Mouse (Mus musculus) CH12.LX (cell line): ENCODE data around the gene Exoc6b. TPM values are rescaled to one million over a fixed set of nuclear protein-coding genes. Genes with fewer than 3 reads are reported as not detected.

ENCODE experiments used
- DNase-seq: peaks from one replicate; pipeline ENCODE4 v3.0.0-alpha.2; 2013; ENCODE audit errors: extremely low read depth
- H3K27ac ChIP-seq: 2 replicates; pipeline ENCODE4 v1.5.1; 2012; ENCODE audit warnings: low read depth, mild to moderate bottlenecking, control low read depth, moderate library complexity; ENCODE audit not compliant: insufficient read depth
- H3K27me3 ChIP-seq: replicated peaks from 2 replicates; pipeline ENCODE3; 2012; ENCODE audit warnings: inconsistent platforms
- H3K36me3 ChIP-seq, 2 experiments: replicated peaks in 1 of 2; 2 replicates each; pipeline versions ENCODE3 to v1.6.1; 2012; ENCODE audit warnings: inconsistent platforms in 1 of 2, low read length in 1 of 2, mild to moderate bottlenecking in 1 of 2, mixed read lengths in 1 of 2, moderate library complexity in 1 of 2; ENCODE audit not compliant: control insufficient read depth in 1 of 2, insufficient read depth in 1 of 2
- H3K4me1 ChIP-seq, 2 experiments: 2 replicates each; pipeline ENCODE4 v1.6.1; 2012; ENCODE audit warnings: inconsistent platforms in 1 of 2, moderate library complexity in 1 of 2; ENCODE audit not compliant: insufficient read depth in 2 of 2, control insufficient read depth in 1 of 2
- H3K4me2 ChIP-seq: 2 replicates; pipeline ENCODE4 v1.6.1; 2012; ENCODE audit warnings: low read depth, mild to moderate bottlenecking, control low read depth; ENCODE audit not compliant: poor library complexity, insufficient read depth, severe bottlenecking
- H3K4me3 ChIP-seq, 3 experiments: fragments of 150-350 bp in 1 of 3; sonication (generic) in 1 of 3; replicated peaks in 1 of 3; 2 replicates each; pipeline versions ENCODE3 to v1.5.1; 2011 to 2012; ENCODE audit warnings: low read depth in 2 of 3, low read length in 2 of 3, mild to moderate bottlenecking in 2 of 3, moderate library complexity in 2 of 3, control low read depth in 1 of 3, improper control_type of control experiment in 1 of 3, inconsistent platforms in 1 of 3, mixed read lengths in 1 of 3; ENCODE audit not compliant: poor library complexity in 1 of 3
- H3K79me2 ChIP-seq: replicated peaks from 2 replicates; pipeline ENCODE4 v1.6.1; 2012; ENCODE audit warnings: mild to moderate bottlenecking, moderate library complexity; ENCODE audit not compliant: control insufficient read depth, poor library complexity, insufficient read depth, severe bottlenecking; ENCODE audit errors: extremely low read depth
- H3K9ac ChIP-seq: 2 replicates; pipeline ENCODE4 v1.6.1; 2012; ENCODE audit warnings: low read depth, mild to moderate bottlenecking, control low read depth, moderate library complexity; ENCODE audit not compliant: insufficient read depth
- H3K9me3 ChIP-seq: replicated peaks from 2 replicates; pipeline ENCODE3; 2012; ENCODE audit warnings: low read length, inconsistent platforms, mixed read lengths
- BHLHE40 ChIP-seq: IDR thresholded peaks from 2 replicates; pipeline ENCODE4 v1.6.1; 2011; ENCODE audit warnings: mild to moderate bottlenecking, low read depth, low read length, improper control_type of control experiment
- CHD1 ChIP-seq: IDR thresholded peaks from 2 replicates; pipeline ENCODE4 v1.6.1; 2012; ENCODE audit warnings: low read depth, low read length, improper control_type of control experiment, inconsistent platforms
- CHD2 ChIP-seq: IDR thresholded peaks from 2 replicates; pipeline ENCODE4 v1.6.1; 2011; ENCODE audit warnings: low read length, improper control_type of control experiment
- ELF1 ChIP-seq: IDR thresholded peaks from 2 replicates; pipeline ENCODE4 v1.6.1; 2014; ENCODE audit warnings: low read depth, mild to moderate bottlenecking, inconsistent platforms, low read length, improper control_type of control experiment
- EP300 ChIP-seq: IDR thresholded peaks from 2 replicates; pipeline ENCODE4 v1.6.1; 2011; ENCODE audit warnings: low read length, improper control_type of control experiment
- ETS1 ChIP-seq: conservative IDR thresholded peaks from 2 replicates; pipeline ENCODE4 v1.6.1; 2012; ENCODE audit warnings: low read depth, mild to moderate bottlenecking, inconsistent platforms, low read length, improper control_type of control experiment, moderate library complexity
- GABPA ChIP-seq: IDR thresholded peaks from 2 replicates; pipeline ENCODE4 v1.6.1; 2012; ENCODE audit warnings: low read depth, low read length, improper control_type of control experiment, inconsistent platforms; ENCODE audit not compliant: insufficient replicate concordance
- HCFC1 ChIP-seq: IDR thresholded peaks from 2 replicates; pipeline ENCODE4 v1.6.1; 2012; ENCODE audit warnings: low read depth, mild to moderate bottlenecking, inconsistent platforms, low read length, improper control_type of control experiment
- IRF4 ChIP-seq: IDR thresholded peaks from 2 replicates; pipeline ENCODE4 v1.6.1; 2014; ENCODE audit warnings: low read depth, mild to moderate bottlenecking, inconsistent platforms, low read length, improper control_type of control experiment
- JUN ChIP-seq: IDR thresholded peaks from 2 replicates; pipeline ENCODE4 v1.6.1; 2011; ENCODE audit warnings: low read depth, mild to moderate bottlenecking, low read length, improper control_type of control experiment, moderate library complexity; ENCODE audit not compliant: insufficient read depth
- JUND ChIP-seq: conservative IDR thresholded peaks from 2 replicates; pipeline ENCODE4 v1.6.1; 2011; ENCODE audit warnings: low read depth, low read length, improper control_type of control experiment
- KAT2A ChIP-seq: IDR thresholded peaks from 2 replicates; pipeline ENCODE4 v1.6.1; 2012; ENCODE audit warnings: low read length, improper control_type of control experiment, inconsistent platforms; ENCODE audit not compliant: insufficient replicate concordance
- MEF2A ChIP-seq: IDR thresholded peaks from 2 replicates; pipeline ENCODE4 v1.6.1; 2014; ENCODE audit warnings: low read depth, mild to moderate bottlenecking, inconsistent platforms, low read length, improper control_type of control experiment, borderline replicate concordance
- MYC ChIP-seq: IDR thresholded peaks from 2 replicates; pipeline ENCODE4 v1.6.1; 2011; ENCODE audit warnings: low read depth, mild to moderate bottlenecking, improper control_type of control experiment, low read length
- NRF1 ChIP-seq: IDR thresholded peaks from 2 replicates; pipeline ENCODE4 v1.6.1; 2014; ENCODE audit warnings: low read depth, mild to moderate bottlenecking, inconsistent platforms, low read length, improper control_type of control experiment, moderate library complexity
- POLR2A ChIP-seq: IDR thresholded peaks from 2 replicates; pipeline ENCODE4 v1.6.1; 2011; ENCODE audit warnings: low read depth, mild to moderate bottlenecking, improper control_type of control experiment, low read length
- POLR2AphosphoS2 ChIP-seq: IDR thresholded peaks from 2 replicates; pipeline ENCODE4 v1.6.1; 2011; ENCODE audit warnings: low read depth, low read length, improper control_type of control experiment
- RCOR1 ChIP-seq: conservative IDR thresholded peaks from 2 replicates; pipeline ENCODE4 v1.6.1; 2012; ENCODE audit warnings: low read depth, mild to moderate bottlenecking, inconsistent platforms, low read length, improper control_type of control experiment
- USF2 ChIP-seq: conservative IDR thresholded peaks from 2 replicates; pipeline ENCODE4 v1.6.1; 2011; ENCODE audit warnings: low read depth, low read length, improper control_type of control experiment
- ZC3H11A ChIP-seq: IDR thresholded peaks from 2 replicates; pipeline ENCODE4 v1.6.1; 2012; ENCODE audit warnings: low read depth, mild to moderate bottlenecking, inconsistent platforms, low read length, improper control_type of control experiment
- ZMIZ1 ChIP-seq: IDR thresholded peaks from 2 replicates; pipeline ENCODE4 v1.6.1; 2012; ENCODE audit warnings: low read depth, mild to moderate bottlenecking, inconsistent platforms, low read length, improper control_type of control experiment
- ZNF384 ChIP-seq: IDR thresholded peaks from 2 replicates; pipeline ENCODE4 v1.6.1; 2012; ENCODE audit warnings: low read depth, low read length, improper control_type of control experiment, inconsistent platforms
- dilution Hi-C: fragments of 300-500 bp; cut with MboI; formaldehyde crosslinking; loops from 2 replicates; pipeline ENCODE4 v1.14.3; 2020; ENCODE audit warnings: low sequenced_read_pairs; ENCODE audit not compliant: extremely low pct_unique_long_range_greater_than_20kb, extremely low pct_ligation_motif_present
- in situ Hi-C: fragments of 300-500 bp; cut with MboI; formaldehyde crosslinking; loops from 3 replicates; pipeline ENCODE4 v1.14.3; 2019; ENCODE audit warnings: low sequenced_read_pairs, low pct_ligation_motif_present, low pct_unique_long_range_greater_than_20kb, mixed read lengths
- polyA plus RNA-seq: library from polyadenylated mRNA; unstranded; fragments of >175 nt; gene quantifications from 2 replicates; pipeline ENCODE4 v1.2.1, GENCODE M21; 2012; ENCODE audit warnings: low read depth; ENCODE audit not compliant: insufficient read length
- total RNA-seq, 2 experiments: library from RNA; depleted of rRNA; stranded (reverse); fragments of 300-350 nt in 1 of 2; fragments of >200 nt in 1 of 2; gene quantifications; 2 replicates each; pipeline ENCODE4 v1.2.3; 2012 to 2014

Exoc6b gene
- total and polyA plus RNA-seq, 3 experiments = 1.7 to 5.2 (median 3.5) TPM

DNA sequence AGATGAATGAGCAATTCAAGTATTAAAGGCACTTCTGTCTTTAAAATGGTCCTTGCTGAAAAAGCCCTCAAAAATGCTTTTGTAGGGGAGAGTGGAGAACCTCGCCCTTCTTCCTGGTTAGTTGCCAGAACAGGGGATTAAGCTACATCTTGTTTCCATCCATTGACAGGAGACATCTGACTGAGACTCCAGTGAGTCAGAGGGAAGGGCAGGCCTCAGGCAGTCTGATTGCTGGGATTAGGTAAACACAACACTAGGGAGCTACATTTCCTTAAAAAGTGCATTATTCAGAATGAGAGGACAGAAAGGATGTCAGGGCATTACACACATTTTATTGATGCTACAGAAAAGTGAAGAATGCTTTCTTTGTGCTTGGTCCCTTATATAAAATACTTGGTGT is 293.4 kb downstream of the Exoc6b start:
- no peaks in the 10 kb centered on the region for H3K4me1 ChIP-seq
- H3K4me2 ChIP-seq = no peak overlapping the region
- in situ Hi-C loops = no loop called here
- H3K79me2 ChIP-seq = no peaks in the 10 kb centered on the region
- TF ChIP-seq ZC3H11A = no peak
- TF ChIP-seq KAT2A = no peak
- no peak for TF ChIP-seq IRF4
- TF ChIP-seq USF2 = no peak
- no peak for TF ChIP-seq ZMIZ1
- no peak for TF ChIP-seq HCFC1
- TF ChIP-seq CHD1 = no peak
- TF ChIP-seq BHLHE40 = no peak
- TF ChIP-seq JUND = no peak
- TF ChIP-seq, all 38 proteins: peak for 0
- Histone ChIP-seq H3K27ac (no peak overlapping the region), H3K27me3 (no peaks in the 10 kb centered on the region), H3K4me3 (no peak overlapping the region), H3K9ac (no peak overlapping the region), H3K9me3 (no peaks in the 10 kb centered on the region), H3K36me3 (no peaks in the 10 kb centered on the region)
- DNase-seq = no peak
- dilution Hi-C loops = no loop called here

DNA sequence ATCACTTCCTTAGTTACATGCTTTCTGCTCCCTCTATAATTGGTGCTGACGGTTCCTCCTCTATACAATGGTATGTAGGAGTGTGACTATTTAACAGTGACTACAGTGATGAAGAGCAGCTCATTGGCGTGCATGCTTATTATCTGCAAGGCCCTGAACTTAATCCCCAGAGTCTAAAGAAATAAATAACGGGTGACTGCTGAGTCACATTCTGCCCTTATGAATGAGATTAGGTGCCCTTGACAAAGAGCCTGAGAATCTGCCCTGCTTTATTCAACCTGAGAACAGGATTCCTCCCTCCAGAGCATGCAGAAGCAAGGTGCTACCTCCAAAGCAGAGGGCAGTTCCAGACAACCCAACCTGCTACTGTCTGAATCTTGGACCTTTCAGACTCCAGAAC is 314.0 kb downstream of the Exoc6b start:
- Histone ChIP-seq H3K27ac (no peak overlapping the region), H3K27me3 (no peaks in the 10 kb centered on the region), H3K79me2 (no peaks in the 10 kb centered on the region), H3K9ac (no peak overlapping the region), H3K4me3 (no peak overlapping the region), H3K36me3 (no peaks in the 10 kb centered on the region), H3K4me2 (no peak overlapping the region), H3K9me3 (no peaks in the 10 kb centered on the region), H3K4me1 (peaks cover 0 to 22% of the 10 kb centered on the region in 2 experiments; a peak in 2 of 4 replicates)
- dilution Hi-C loops (no loop called here), in situ Hi-C loops (no loop called here)
- no peak for TF ChIP-seq ZC3H11A
- TF ChIP-seq RCOR1 = no peak
- no peak for TF ChIP-seq NRF1
- no peak for TF ChIP-seq ZNF384
- TF ChIP-seq ELF1 = no peak
- no peak for DNase-seq

DNA sequence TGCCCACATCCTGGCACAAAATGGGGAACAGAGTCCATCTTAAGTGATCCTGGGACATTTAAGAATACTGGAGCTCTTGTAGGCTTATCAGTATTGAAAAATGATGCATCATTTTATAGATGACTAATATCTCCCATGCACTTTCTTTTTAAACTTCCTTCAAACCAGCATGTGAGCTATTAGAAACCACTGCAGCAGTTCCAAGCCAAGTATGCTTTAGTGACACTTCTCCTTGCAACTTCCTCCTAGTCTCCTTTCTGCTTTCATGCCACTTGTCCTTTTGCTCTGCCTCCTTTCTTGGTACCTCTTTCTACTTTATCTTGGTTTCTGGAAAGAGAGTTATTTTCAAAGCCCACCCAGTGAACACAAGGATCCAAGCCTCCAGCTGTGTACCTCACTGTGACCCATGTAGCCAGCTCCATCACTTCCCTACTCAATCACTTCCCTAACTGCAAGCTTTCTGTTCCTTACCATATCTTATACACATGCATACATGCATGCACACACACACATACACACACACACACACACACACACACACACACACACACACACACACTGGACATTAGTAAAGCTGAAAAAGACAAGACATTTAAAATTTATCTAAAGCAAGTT is 316.4 kb downstream of the Exoc6b start:
- Histone ChIP-seq H3K4me1 (peaks cover 0 to 22% of the 10 kb centered on the region in 2 experiments; a peak in 2 of 4 replicates), H3K9ac (no peak overlapping the region), H3K9me3 (no peaks in the 10 kb centered on the region), H3K36me3 (no peaks in the 10 kb centered on the region), H3K79me2 (no peaks in the 10 kb centered on the region), H3K4me2 (no peak overlapping the region), H3K4me3 (no peak overlapping the region), H3K27ac (no peak overlapping the region)
- dilution Hi-C loops = no loop called here
- DNase-seq = no peak
- TF ChIP-seq CHD1 (no peak), GABPA (no peak), POLR2AphosphoS2 (no peak), ZNF384 (no peak), EP300 (no peak), POLR2A (no peak), MEF2A (no peak), CHD2 (no peak), ETS1 (no peak), JUN (no peak), ZC3H11A (no peak), NRF1 (no peak), MYC (no peak)
- TF ChIP-seq, all 38 proteins: peak for 0
- H3K27me3 ChIP-seq = no peaks in the 10 kb centered on the region
- in situ Hi-C loops = no loop called here
